Mouse (Mus musculus) midbrain, embryonic 10.5 days (tissue): ENCODE measurements at regions not wholly inside any gene's neighbourhood (a gene's known extent, or its start where the extent isn't known, plus 50 kb on each side); places are given as distances from the start of the nearest gene placed in this dataset.
A peak's percentile ranks its signal among the peaks of the same experiment; 100 is the strongest.

Experiments used
- DNase-seq: peaks from one replicate; pipeline ENCODE4 v3.0.0-alpha.2; 2017; ENCODE audit warnings: low spot score
- H3K27ac ChIP-seq: fragments of 300-500 bp; sonication (generic); replicated peaks from 2 replicates; pipeline ENCODE4 v1.5.1; 2016; ENCODE audit warnings: mild to moderate bottlenecking
- H3K27me3 ChIP-seq: fragments of 300-500 bp; sonication (generic); 2 replicates; pipeline ENCODE4 v1.6.1; 2016; ENCODE audit warnings: low read depth, mild to moderate bottlenecking; ENCODE audit not compliant: poor library complexity, severe bottlenecking
- H3K36me3 ChIP-seq: fragments of 300-500 bp; sonication (generic); 2 replicates; pipeline ENCODE4 v1.6.1; 2016; ENCODE audit warnings: mild to moderate bottlenecking, moderate library complexity
- H3K4me1 ChIP-seq: fragments of 300-500 bp; sonication (generic); 2 replicates; pipeline ENCODE4 v1.6.1; 2016
- H3K4me3 ChIP-seq: fragments of 300-500 bp; sonication (generic); 2 replicates; pipeline ENCODE4 v1.5.1; 2016; ENCODE audit warnings: mild to moderate bottlenecking, moderate library complexity
- H3K9me3 ChIP-seq: fragments of 300-500 bp; sonication (generic); replicated peaks from 2 replicates; pipeline ENCODE4 v1.6.1; 2016; ENCODE audit warnings: mild to moderate bottlenecking
- WGBS: fragments of 180-500 bp; shearing (Covaris S2); methylation state at CpG from one replicate; pipeline ENCODE4 v1.1.7; 2016; 5-methylcytosine and 5-hydroxymethylcytosine counted together

GRCm38 (mm10) chr13:113736468-113736867 lies 57.8 kb upstream of the Arl15 start:
- H3K36me3 ChIP-seq: no peaks in the 10 kb centered on the region
- peaks cover 44% of the 10 kb centered on the region for H3K27me3 ChIP-seq
- peaks cover 37% of the 10 kb centered on the region for H3K4me1 ChIP-seq
- DNase-seq: no peak
- no peak overlapping the region for H3K4me3 ChIP-seq
- 71% methylated on average over 13 of the region's 13 CpGs for WGBS
- 0 out of 2 replicates have a peak, but pooled peaks cover 3% of the 10 kb centered on the region for H3K9me3 ChIP-seq
- H3K27ac ChIP-seq: no peak overlapping the region

GRCm38 (mm10) chr13:113735611-113736285 lies 58.6 kb upstream of the Arl15 start:
- H3K9me3 ChIP-seq: 0 out of 2 replicates have a peak, but pooled peaks cover 3% of the 10 kb centered on the region
- peaks cover 43% of the 10 kb centered on the region for H3K4me1 ChIP-seq
- H3K27me3 ChIP-seq: peaks cover 44% of the 10 kb centered on the region
- peak overlapping the region; percentile 10; the same call in 1 of the 2 replicates for H3K27ac ChIP-seq
- WGBS: 41% methylated on average over 18 of the region's 18 CpGs
- no peak overlapping the region for H3K4me3 ChIP-seq
- DNase-seq: no peak
- no peaks in the 10 kb centered on the region for H3K36me3 ChIP-seq

GRCm38 (mm10) chr13:113734134-113734794 lies 60.0 kb upstream of the Arl15 start:
- H3K4me3 ChIP-seq: no peak overlapping the region
- peaks cover 50% of the 10 kb centered on the region for H3K27me3 ChIP-seq
- no peaks in the 10 kb centered on the region for H3K36me3 ChIP-seq
- H3K27ac ChIP-seq: peak overlapping the region; percentile 81
- peaks cover 47% of the 10 kb centered on the region for H3K4me1 ChIP-seq
- WGBS: 23% methylated on average over 5 of the region's 5 CpGs
- peak; percentile 85 for DNase-seq
- 0 out of 2 replicates have a peak, but pooled peaks cover 3% of the 10 kb centered on the region for H3K9me3 ChIP-seq

GRCm38 (mm10) chr13:113733734-113734133 lies 60.6 kb upstream of the Arl15 start:
- no peak for DNase-seq
- Histone ChIP-seq H3K27me3 (peaks cover 50% of the 10 kb centered on the region), H3K4me3 (no peak overlapping the region), H3K36me3 (no peaks in the 10 kb centered on the region), H3K9me3 (0 out of 2 replicates have a peak, but pooled peaks cover 3% of the 10 kb centered on the region), H3K27ac (peak overlapping the region; percentile 81), H3K4me1 (peaks cover 47% of the 10 kb centered on the region)
- WGBS: 76% methylated on average over 2 of the region's 2 CpGs

GRCm38 (mm10) chr13:113730776-113731400 lies 63.4 kb upstream of the Arl15 start:
- peaks cover 38% of the 10 kb centered on the region for H3K27me3 ChIP-seq
- no peaks in the 10 kb centered on the region for H3K9me3 ChIP-seq
- no peak overlapping the region for H3K27ac ChIP-seq
- DNase-seq: no peak
- H3K36me3 ChIP-seq: no peaks in the 10 kb centered on the region
- peaks cover 44% of the 10 kb centered on the region for H3K4me1 ChIP-seq
- 33% methylated on average over 8 of the region's 8 CpGs for WGBS
- no peak overlapping the region for H3K4me3 ChIP-seq

- no peak for DNase-seq
- WGBS: 85% methylated on average over 6 of the region's 6 CpGs
- H3K9me3 ChIP-seq: no peaks in the 10 kb centered on the region
- no peaks in the 10 kb centered on the region for H3K36me3 ChIP-seq
- peaks cover 31% of the 10 kb centered on the region for H3K27me3 ChIP-seq
- H3K4me1 ChIP-seq: peaks cover 37% of the 10 kb centered on the region
- no peak overlapping the region for H3K27ac ChIP-seq
- no peak overlapping the region for H3K4me3 ChIP-seq
These were observed 64.1 kb upstream of the Arl15 start for GRCm38 (mm10) chr13:113730062-113730775.

- Histone ChIP-seq H3K4me1 (peaks cover 31% of the 10 kb centered on the region), H3K4me3 (no peak overlapping the region), H3K27ac (no peak overlapping the region), H3K9me3 (no peaks in the 10 kb centered on the region), H3K27me3 (peaks cover 25% of the 10 kb centered on the region), H3K36me3 (no peaks in the 10 kb centered on the region)
- 82% methylated on average over 1 of the region's 1 CpGs for WGBS
- no peak for DNase-seq
These were observed 64.7 kb upstream of the Arl15 start for GRCm38 (mm10) chr13:113729574-113729973.

- peaks cover 25% of the 10 kb centered on the region for H3K27me3 ChIP-seq
- no peak overlapping the region for H3K4me3 ChIP-seq
- WGBS: 52% methylated on average over 5 of the region's 5 CpGs
- H3K9me3 ChIP-seq: no peaks in the 10 kb centered on the region
- peaks cover 17% of the 10 kb centered on the region for H3K4me1 ChIP-seq
- no peaks in the 10 kb centered on the region for H3K36me3 ChIP-seq
- no peak overlapping the region for H3K27ac ChIP-seq
- DNase-seq: no peak
These were observed 64.6 kb upstream of the Hspb3 start for GRCm38 (mm10) chr13:113728111-113728510.

GRCm38 (mm10) chr13:113724881-113725837 lies 61.7 kb upstream of the Hspb3 start:
- Histone ChIP-seq H3K27me3 (peaks cover 8% of the 10 kb centered on the region; the same call in 1 of the 2 replicates), H3K4me1 (peaks cover 3% of the 10 kb centered on the region; the same call in 1 of the 2 replicates), H3K36me3 (no peaks in the 10 kb centered on the region), H3K4me3 (no peak overlapping the region), H3K9me3 (no peaks in the 10 kb centered on the region), H3K27ac (no peak overlapping the region)
- 78% methylated on average over 6 of the region's 6 CpGs for WGBS
- no peak for DNase-seq

GRCm38 (mm10) chr13:113715231-113715630 lies 51.8 kb upstream of the Hspb3 start:
- H3K27ac ChIP-seq: no peak overlapping the region
- H3K4me1 ChIP-seq: no peaks in the 10 kb centered on the region
- H3K9me3 ChIP-seq: no peaks in the 10 kb centered on the region; the same call in 1 of the 2 replicates
- no peak overlapping the region for H3K4me3 ChIP-seq
- H3K27me3 ChIP-seq: no peaks in the 10 kb centered on the region
- no peak for DNase-seq
- H3K36me3 ChIP-seq: no peaks in the 10 kb centered on the region
- WGBS: 82% methylated on average over 4 of the region's 4 CpGs

GRCm38 (mm10) chr13:113713844-113714243 lies 50.4 kb upstream of the Hspb3 start:
- Histone ChIP-seq H3K27me3 (no peaks in the 10 kb centered on the region), H3K36me3 (no peaks in the 10 kb centered on the region), H3K4me1 (no peaks in the 10 kb centered on the region), H3K27ac (no peak overlapping the region), H3K9me3 (no peaks in the 10 kb centered on the region; the same call in 1 of the 2 replicates), H3K4me3 (no peak overlapping the region)
- DNase-seq: no peak
- WGBS: 76% methylated on average over 4 of the region's 4 CpGs
